Mouse (Mus musculus) embryonic fibroblast, embryonic 13.5 days (primary cell): ENCODE results near the gene Hipk4.
"Not testable (repeated sequence)": the region's sequence is repeated elsewhere in the genome, so short reads cannot be mapped to it uniquely, and the experiment has no call there.

Source experiments
- CTCF ChIP-seq: IDR thresholded peaks from 2 replicates; pipeline ENCODE4 v1.5.1; 2011; ENCODE audit warnings: mild to moderate bottlenecking, control low read depth, low read length, moderate library complexity, borderline replicate concordance; ENCODE audit not compliant: insufficient read depth
- POLR2A ChIP-seq: IDR thresholded peaks from 2 replicates; pipeline ENCODE4 v1.6.1; 2011; ENCODE audit warnings: low read depth, mild to moderate bottlenecking, control low read depth, low read length, moderate library complexity

- TF ChIP-seq POLR2A, CTCF: not testable (repeated sequence)
These were observed 28.3 kb upstream of the Hipk4 start for GRCm38 (mm10) chr7:27494659-27495367.
